Mouse (Mus musculus): Measurements from ENCODE around the gene Fkbp5.

Gene Fkbp5

DNA sequence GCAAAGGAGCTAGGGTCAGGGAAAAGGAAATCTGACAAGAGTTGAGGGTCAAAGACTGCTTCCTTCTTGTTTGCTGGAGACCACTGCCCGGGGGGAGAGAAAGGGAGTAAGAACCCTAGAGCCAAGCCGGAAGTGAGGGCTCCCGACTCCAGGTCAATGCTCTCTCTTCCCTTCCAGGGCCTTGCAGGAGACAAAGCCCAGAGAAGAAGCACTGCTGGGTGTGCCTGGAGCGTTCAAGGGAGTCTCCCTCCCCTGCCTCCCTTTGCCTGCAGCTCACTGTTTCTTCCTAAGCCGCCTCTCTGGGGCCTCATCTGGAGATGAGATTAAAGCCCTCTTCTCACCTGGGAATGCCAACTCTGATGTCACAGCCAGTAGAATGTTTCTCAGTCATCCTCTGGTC is 10.4 kb downstream of the Fkbp5 start:
- in situ Hi-C loops (cut with MseI, MboI) = no loop called here

GRCm38 (mm10) chr17:28505591-28505990 is 11.7 kb downstream of the Fkbp5 start:
- in situ Hi-C loops (cut with MseI, MboI) = no loop called here

DNA sequence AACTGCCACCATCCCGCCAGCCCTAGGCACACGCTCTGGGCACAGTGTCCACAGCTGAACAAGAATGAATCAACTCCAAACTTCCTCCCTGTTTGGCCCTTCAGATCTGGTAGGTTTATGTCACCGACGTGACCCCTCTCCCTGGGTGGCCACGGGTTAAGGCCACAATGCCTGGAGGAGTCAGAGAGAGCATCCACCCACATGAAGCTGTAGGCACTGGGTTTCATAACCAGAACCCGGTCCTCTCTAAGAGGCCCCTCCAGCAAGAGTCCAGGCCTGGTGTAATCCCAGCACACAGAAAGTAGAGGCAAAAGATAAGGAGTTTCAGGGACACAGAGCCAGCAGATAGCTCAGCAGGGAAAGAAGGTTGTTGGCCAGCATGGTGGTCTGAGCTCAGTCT is 13.1 kb downstream of the Fkbp5 start:
- in situ Hi-C loops (cut with MseI, MboI) = no loop called here

DNA sequence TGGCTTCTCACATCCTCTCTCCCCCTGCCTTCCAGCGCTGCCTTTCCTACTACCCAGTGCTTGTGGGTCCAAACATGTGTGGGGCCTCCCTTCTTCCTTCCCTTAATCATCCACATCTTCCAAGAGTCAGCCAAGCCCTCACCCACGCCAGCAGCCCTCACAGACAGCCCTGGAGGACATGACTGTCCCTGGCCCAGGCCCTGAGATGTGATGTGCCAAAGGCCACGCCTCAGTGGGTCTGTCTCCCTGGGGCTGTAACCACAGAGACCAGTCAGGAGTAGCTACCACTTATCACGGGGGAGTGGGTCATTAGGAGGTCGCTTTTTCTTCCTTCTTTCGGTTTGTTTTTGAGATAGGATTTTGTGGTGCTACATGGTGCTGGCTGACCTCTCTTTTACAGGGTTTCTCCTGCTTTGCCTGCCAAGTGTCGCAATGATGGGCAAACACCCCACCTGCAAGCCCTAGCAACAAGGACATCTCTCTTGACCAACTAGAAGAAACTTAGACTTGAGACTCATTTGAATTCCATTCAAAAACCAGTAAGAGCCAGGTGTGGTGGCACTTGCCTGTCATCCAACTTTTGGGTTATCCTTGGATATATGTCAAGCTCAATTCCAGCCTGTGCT is 15.0 kb downstream of the Fkbp5 start:
- in situ Hi-C loops (cut with MseI, MboI) = no loop called here

- in situ Hi-C loops (cut with MseI, MboI) = no loop called here
Observed at GRCm38 (mm10) chr17:28500465-28500864, 16.9 kb downstream of the Fkbp5 start.

DNA sequence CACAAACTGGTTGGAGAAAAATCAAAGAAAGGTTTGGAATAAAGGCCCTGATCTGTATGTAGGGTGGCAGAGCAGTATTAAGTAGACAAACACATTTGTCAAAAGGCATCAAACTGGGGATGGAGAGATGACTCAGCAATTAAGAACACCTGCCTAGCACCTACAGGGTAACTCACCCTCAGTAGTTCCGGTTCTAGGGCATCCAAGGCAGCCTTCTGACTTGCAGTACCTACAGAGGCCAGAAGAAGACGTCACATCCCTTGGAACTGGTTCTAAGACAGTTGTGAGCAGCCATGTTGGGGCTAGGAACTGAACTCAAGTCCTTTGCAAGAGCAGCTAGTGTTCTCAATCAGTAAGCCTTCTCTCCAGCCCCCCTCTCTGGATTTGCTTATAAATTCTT is 18.1 kb downstream of the Fkbp5 start:
- in situ Hi-C loops (cut with MseI, MboI) = no loop called here

DNA sequence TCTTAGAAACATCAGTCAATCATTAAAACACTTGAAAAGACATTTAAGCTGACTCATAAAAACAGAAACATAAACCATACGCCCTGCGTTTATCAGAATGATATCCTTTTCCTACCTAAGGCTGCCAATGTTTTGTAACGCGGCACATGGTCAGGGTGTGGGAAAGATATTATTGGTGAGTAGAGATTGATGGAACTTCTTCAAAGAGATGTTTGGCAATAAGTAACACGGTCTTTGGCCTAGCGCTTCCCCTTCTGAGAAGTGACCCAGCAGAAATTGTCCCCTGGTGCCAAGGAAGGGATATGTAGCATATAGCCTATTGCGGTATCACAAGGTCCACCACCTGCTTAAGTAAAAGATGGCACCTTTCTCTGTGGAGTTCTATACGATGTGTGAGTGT is 21.5 kb downstream of the Fkbp5 start:
- in situ Hi-C loops (cut with MseI, MboI) = no loop called here

DNA sequence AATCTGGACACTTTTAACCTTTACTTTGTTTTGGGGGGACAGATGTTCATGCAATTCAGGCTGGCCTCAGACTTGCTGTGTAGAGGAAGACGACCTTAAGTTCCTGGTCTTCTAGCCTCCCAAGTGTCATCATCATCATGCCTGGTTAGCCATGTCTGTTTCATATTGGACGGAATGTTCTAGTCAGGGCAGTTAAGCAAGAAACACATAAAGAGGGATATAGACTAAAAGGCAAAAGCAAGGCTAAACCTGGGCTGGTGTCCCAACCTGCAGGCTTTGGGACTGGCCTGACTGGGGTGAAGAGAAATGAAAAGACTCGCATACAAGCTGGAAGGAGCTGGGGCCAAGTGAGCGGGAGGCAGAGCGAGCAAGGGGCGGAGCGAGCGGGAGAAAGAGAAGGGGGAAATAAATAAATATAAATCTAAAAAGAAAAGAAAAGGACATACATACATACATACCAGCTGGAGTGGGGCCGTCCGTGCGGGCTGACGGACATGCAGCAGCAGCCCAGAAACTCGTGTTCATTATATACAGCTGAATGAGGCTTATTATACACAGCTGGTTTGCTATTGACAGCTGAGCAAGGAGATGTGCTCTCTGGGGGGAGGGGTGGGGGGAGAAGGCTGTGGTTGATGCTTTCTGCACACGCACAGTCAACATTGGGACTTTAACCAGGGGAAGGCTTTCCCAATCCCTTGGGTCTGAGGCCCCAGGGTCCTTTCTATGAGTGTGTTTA is 26.1 kb downstream of the Fkbp5 start:
- in situ Hi-C loops (cut with MseI, MboI) = no loop called here

DNA sequence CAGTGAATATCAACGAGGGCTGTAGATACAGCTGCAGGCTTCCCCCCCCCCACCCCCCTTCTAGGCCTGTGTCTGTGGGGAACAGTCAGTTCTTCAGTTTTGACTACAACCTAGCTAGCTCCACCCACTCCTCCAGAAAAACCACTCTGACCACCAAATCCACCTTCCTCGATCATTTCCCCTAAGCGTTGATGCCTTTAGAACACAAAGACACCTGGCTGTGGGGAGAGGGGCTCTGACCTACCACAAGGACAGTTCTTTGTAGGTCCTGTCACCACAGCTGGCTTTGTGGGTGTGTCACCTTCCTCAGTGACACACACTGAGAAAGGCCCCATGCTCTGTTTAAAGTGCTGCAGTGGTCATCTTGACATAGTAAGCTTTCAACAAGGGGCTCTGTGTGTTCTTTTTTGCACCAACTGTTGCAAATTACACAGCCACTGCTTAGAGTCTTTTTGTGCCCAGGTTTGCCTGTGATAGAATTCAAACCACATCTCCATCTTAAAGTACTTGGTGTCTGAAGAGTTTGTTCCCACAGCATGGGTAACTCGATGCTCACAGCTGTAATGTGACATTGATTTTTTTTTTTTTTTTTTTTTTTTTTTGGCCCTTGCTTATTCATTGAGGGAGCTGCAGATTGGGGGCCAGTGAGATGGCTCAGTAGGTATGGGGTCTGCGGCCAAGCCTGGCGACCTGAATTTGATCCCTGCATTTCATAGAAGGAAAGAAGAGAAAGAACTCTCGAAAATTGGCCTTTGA is 28.9 kb downstream of the Fkbp5 start:
- in situ Hi-C loops (cut with MseI, MboI) = loop anchor here in 1 of 2 experiments (5.0 kb wide), 1 partner anchor 34 kb away; no protein-coding TSS in a partner anchor

DNA sequence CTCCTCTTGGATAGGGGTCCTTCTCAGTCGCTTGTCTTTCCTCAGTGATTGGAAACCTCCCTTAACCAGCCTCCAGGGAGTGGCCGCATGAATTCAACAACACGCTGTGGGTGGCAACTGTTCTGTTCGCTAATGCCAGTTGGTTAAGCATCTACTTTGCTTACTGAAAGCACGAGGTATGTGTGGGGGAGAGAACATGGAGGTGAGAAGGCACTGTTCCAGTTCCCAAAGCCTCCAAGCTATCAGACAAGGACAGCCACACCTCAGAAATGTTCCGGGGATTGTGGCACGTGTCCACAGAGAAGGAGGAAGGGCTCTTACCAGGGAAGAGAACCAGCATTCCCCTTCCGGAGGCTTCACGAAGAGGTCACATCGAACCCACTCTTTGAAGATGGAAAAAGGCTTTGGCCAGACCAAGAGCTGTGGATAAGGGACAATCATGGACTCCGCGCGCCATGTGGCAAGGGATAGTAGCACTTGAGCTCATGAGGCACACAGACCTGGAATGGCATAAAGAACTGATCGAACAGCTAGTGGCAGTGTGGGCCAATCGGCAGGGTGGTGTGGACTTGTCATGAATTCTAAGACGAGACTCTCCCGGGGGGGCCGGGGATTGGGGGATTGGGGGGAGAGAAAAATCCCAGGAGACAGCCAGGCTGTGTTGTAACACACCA is 29.6 kb downstream of the Fkbp5 start:
- in situ Hi-C loops (cut with MseI, MboI) = loop anchor here in 1 of 2 experiments (5.0 kb wide), 1 partner anchor 35 kb away; no protein-coding TSS in a partner anchor

GRCm38 (mm10) chr17:28486720-28487119 is 30.6 kb downstream of the Fkbp5 start:
- in situ Hi-C loops (cut with MseI, MboI) = loop anchor here in 1 of 2 experiments (5.0 kb wide), 1 partner anchor 36 kb away; no protein-coding TSS in a partner anchor

DNA sequence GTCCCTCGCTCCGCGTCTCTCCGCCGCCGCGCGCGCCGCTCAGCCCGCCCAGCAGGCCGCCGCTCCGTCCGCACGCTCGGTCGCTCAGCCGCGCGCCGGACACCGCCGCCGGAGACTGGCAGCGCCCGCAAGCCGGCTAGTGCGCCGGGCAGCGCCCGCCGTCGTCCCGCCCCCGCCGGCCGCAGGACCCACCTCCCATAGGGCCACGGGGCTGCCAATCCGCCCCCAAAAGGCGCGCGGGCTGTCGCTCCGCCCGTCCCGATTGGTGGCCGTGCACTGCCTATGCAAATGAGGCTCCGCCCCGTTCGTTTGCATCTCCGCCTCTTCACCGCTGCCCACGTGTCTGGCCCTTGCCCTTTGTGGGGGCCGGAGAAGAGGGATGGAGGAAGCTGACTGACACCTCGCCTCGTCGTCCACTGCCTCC is 31.3 kb downstream of the Fkbp5 start:
- in situ Hi-C loops (cut with MseI, MboI) = loop anchor here in 1 of 2 experiments (5.0 kb wide), 1 partner anchor 36 kb away; no protein-coding TSS in a partner anchor

GRCm38 (mm10) chr17:28485446-28485948 is 31.8 kb downstream of the Fkbp5 start:
- in situ Hi-C loops (cut with MseI, MboI) = loop anchor here in 1 of 2 experiments (5.0 kb wide), 1 partner anchor 37 kb away; no protein-coding TSS in a partner anchor

GRCm38 (mm10) chr17:28484704-28485445 is 32.5 kb downstream of the Fkbp5 start:
- in situ Hi-C loops (cut with MseI, MboI) = loop anchor here (5.0 kb wide), 1 partner anchor 37 kb away; no protein-coding TSS in a partner anchor

DNA sequence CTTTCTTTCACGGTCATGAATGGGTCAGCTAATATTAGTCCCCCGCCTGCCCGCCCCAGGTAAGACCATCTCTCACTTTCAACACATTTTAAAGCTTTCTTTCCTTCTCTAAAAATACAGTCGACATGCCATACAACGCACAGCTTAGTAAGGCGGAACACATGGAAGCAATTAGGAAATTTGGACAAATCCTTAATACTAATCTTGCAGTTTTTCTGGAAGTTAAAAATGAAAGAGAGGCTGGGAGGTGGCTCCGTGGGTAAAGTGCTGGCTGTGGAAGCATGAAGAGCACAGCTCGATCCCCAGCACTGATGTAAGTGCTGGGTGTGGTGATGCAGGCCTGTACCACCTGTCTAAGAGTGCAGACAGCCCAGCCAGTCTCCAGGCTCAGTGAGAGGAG is 39.9 kb downstream of the Fkbp5 start:
- in situ Hi-C loops (cut with MseI, MboI) = no loop called here

GRCm38 (mm10) chr17:28476441-28476840 is 40.9 kb downstream of the Fkbp5 start:
- in situ Hi-C loops (cut with MseI, MboI) = no loop called here

DNA sequence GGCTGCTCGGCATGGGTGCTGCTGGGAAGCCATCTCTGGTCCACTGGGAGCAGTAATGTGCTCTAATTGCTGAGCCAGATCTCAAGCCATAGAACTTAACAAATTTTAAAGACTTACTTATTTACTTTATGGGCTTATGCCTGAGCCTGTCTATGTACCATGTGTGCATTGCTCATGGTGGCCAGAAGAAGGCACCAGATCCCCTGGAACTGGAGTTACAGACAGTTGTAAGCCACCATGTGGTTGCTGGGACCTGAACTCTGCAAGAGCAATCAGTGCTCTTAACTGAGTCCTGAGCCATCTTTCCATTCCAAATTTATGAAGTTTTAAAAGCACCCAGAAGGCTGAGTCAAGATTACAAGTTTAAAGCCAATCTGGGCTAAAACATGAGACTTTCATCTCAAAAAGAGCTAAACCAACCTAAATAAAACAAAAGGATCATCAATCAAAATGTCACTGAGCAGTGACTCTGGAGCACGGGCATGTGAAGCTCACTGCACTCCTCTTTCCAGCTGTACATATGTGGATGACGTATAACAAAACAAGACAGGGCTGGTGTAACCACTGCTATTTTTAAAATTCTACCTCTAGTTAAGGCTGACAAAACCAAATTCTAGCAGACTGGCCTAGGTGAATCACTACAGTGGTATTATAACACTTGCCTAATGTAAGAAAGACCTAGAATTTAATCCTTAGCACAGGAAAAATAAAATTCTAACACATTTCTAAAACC is 41.6 kb downstream of the Fkbp5 start:
- in situ Hi-C loops (cut with MseI, MboI) = no loop called here

DNA sequence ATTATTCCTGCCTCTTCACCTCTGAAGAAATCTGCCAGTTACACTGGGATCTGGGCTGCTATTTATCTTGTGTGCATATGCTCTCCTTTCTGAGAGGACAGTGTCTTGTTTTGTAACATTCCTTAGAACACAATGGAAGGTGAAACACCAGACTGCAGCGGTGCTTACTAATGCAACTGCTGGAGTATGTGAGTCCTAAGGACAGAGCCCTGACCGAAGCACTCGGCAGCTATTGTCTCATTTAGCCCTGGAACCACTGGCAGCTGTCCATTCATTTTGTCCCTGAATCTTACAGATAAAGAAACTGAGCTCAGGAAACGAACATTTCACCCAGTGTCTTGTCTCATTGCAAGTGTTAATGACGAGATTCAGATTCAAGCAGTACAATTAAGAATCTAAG is 44.6 kb downstream of the Fkbp5 start:
- in situ Hi-C loops (cut with MseI, MboI) = no loop called here

DNA sequence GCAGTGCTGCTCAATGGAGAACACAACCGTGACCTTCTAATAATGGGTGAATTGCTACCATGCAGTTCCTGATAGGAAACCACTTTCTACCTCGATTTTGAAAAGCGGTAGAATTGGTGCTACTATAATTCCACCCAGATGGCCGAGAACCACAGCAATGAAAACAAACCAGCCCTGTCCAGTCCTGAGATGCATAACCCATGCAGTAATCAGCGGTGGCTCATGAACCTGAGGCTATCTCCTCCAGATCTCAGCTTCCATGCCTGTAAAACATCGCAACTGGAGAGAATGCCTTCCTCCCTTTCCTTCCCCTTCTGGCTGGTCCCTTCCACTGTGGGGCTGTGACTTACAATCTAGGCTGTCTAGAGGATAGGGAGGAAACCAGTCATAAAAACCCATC is 46.5 kb downstream of the Fkbp5 start:
- in situ Hi-C loops (cut with MseI, MboI) = no loop called here

- in situ Hi-C loops (cut with MseI, MboI) = no loop called here
Observed at GRCm38 (mm10) chr17:28467749-28468148, 49.6 kb downstream of the Fkbp5 start.

Measured in mouse trophoblast stem cell (cell line).